Mouse (Mus musculus): ENCODE data around the gene Slc43a3.

Slc43a3 gene

DNA sequence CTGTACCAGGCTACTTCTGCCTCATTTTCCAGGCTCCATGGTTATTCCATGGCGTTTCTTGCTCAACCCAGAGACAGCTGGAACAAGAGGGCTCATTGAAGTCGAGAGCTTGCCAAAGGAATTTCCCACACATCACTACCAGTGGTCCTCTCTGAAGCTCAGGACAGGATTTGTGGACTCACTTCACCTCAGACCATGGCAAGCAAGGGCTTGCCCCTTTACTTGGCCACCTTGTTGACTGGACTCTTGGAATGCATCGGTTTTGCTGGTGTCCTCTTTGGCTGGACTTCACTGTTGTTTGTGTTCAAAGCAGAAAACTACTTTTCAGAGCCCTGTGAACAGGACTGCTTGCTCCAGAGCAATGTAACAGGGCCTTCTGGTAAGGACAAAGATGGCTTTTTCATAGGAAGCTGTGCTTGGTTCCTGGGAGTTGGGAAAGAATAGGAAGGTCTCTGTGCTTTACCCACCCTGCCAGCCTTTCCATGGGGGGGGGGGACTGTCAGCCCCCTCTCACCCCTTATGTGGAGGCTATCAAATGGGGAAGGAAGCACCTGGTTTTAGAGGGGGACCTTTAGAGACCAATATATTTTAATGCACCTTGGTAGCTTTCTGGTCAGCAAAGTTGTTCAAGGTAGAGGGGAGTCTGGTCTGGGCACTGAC lies 1.2 kb downstream of the Slc43a3 start:
- peak; percentile 38 for DNase-seq

DNA sequence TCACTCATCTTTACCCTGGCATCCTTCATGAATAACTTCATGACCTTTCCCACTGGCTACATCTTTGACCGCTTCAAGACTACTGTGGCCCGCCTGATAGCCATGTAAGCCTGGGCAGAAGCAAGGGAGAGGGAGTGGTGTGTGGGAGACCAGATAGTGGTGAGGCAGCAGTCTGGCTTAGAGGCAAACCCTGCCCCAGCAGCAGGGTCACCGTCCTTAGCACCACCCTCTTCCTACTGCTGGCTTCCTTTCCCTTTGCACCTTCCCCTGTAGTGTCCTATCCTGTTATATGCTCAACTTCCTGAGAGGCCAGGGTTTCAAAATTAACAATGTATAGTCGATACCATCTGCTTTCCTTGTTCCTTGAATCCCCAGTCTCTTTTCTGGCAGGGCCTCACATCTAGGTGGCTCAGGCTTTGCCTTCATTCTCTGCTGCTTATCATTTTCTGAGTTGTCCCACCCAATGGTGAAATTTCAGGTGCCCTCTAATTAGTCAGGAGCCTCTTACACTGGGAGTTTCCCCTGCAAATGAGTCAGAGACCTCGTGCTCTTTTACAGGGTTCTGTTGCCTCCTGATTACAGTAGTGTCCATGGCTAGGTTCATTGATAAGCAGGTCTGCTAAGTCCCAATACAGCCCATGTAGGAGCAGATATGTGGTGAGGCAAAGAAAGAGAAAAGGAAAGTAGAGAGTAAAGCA lies 2.0 kb downstream of the Slc43a3 start:
- DNase-seq = peak; percentile 56

DNA sequence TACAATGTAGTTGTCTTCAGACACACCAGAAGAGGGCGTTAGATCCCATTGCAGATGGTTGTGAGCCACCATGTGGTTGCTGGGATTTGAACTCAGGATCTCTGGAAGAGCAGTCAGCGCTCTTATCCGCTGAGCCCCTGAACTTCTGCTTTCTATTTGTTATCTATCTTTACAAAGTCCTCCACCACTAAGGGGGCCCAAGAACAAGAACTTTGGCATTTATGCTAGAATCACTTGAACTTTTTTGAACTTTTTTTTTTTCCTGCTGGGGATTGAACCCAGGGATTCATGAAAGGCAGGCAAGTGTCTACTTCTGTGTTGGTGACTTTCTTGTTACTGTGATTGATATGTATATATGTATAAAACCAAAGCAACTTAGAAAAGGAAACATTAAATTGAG lies 2.9 kb downstream of the Slc43a3 start:
- DNase-seq = no peak

DNA sequence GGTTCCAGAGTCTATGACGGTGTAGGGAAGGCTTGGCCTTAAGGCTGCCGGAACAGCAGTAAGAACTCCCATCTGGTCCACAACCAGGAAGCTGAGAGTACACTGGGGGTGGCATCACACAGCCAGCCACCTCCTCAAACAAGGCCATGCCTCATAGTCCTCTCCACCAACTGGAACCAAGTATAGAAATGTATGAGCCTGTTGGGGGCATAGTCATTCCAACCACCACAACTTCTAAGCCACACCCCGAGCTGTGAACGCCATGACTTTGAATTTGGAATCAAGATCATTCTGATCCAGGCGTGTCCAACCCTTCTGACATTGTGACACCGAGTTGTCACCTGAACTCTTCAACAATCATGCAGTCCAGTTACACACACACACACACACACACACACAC lies 3.3 kb downstream of the Slc43a3 start:
- DNase-seq = no peak

DNA sequence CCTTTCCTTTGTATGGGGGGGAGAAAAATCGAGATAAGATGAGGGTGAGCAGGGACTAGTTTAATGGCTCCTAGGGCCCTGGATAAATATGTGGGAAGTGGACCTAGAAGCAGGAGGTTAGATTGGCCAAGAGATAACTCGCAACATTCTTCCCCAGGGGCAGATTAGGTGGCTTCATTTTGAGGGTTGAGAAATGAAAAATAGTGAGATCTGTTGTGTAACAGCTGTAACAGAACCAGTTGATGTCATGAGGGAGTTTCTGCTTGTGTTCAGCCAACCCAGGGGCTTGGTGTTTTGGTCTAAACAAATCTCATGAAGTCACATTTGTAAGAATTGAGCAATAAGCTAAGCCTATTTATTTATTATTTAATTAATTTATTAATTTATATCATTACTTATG lies 5.0 kb downstream of the Slc43a3 start:
- DNase-seq = no peak

DNA sequence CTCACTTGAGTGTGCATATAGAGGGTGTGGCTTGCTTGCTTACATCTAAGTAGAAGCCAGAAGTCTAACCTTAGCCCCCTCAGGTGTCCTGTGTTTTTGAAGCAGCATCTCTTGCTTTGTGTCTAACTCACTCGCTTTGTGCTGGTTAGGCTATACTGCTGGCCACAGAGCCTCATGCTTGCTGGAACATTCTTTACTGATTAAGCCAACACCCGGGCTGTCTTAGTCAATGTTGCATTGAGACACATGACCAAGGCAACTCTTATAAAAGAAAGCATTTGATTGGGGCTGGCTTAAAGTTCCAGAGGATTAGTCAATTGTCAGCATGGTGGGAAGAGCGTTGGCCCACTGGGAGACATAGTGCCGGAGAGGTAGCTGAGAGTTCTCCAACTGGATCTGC lies 5.4 kb downstream of the Slc43a3 start:
- DNase-seq = no peak

DNA sequence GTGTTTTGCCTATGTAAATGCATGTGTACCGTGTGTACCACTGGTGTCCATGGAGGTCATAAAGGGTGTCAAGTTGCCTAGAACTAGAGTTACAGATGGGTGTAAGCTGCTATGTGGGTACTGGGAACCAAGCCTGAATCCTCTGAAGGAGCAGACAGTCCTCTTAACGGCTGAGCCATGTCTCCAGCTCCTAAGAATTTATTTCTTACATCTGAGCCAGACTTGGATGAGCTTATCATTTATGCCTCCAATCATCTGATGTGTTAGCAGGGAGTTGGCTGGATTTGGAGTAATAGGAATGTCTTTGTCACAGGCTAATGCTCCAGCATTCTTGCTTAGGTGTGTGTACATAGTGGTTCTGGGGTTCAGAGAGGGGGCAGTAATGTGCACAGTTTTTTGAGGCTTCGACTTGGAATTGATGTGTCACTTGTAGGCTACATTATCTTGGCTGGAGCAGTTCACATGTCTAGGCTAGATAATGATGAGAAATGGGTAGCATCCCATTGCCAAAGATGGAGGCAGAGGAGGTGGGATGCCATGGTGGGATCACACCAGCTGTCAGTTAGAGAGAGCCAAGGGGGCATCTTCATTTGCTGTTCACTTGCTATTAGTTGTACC lies 10.9 kb downstream of the Slc43a3 start:
- DNase-seq = no peak

DNA sequence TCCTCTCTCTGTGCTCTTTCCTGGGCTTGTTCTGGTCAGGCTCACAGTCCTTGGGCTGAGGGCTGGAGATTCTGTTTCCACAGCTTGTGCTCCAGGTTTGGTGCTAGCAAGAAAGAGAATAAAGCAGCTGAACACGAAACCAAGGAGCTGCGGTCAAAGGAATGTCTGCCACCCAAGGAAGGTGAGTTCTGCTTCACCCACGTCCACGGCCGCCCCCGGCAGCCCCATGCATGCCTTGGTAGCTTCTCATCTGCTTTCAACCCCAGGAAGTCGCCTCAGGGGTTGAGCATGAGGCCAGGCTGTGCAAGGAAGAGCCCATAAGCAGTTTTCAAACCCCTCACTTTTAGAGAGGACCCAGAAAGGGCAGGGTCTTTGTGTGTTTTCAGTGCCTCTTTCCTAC lies 11.9 kb downstream of the Slc43a3 start:
- no peak for DNase-seq

DNA sequence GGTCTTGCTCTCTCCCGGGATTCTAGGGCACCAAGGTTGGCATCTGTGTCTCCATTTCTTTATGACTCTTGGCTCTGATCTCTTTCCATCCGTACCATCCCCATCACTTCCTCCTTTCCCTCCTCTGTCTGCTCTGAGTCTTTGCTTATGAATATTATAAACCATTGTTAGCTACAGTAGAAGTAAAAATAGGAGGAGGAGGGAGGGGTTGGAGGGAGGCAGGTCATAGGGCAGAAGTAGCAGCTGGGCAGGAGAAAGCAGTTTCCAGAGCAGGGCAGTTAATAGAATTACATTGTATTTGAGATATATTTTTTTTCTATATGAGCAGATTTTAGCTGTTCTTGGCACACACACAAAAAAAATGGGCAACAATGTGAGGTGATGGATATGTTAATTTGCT lies 12.3 kb downstream of the Slc43a3 start:
- DNase-seq = no peak

DNA sequence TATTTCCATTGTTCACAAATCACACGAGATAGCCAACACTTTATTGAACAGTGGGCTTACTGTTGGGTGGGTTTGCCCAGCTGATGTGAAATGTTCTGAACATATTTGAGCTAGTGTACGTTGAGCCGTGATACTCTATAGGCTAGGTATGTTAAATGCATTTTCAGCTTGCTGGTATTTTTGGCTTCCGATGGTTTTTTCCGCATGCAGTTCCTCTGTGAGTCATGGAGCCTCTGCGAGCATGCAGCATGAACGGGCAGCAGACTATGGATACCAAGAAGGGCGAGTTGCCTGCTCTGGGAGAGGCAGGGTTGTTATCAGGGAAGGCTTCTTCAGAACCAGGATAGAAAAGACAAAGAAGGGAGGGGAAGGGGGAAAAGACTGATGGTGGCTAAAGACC lies 14.6 kb downstream of the Slc43a3 start:
- DNase-seq = no peak

DNA sequence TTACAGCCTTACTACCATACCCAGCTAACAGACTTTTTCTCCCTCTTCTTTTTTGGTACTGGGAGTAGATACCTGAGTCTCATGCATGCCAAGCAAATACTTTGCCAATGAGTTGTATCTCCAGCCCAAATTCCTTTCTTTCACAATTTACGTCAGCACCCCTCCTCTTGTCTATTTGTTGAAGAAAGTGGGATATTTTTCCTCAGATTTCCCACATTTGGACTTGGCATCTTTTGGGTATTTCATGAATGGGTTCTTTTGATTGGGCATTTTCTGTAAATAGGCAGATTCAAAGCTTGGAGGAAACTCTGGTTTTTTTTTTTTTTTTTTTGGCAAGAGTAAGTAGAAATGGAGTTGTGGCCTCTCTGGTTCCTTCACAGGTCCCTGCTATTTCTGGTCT lies 15.9 kb downstream of the Slc43a3 start:
- DNase-seq = no peak

DNA sequence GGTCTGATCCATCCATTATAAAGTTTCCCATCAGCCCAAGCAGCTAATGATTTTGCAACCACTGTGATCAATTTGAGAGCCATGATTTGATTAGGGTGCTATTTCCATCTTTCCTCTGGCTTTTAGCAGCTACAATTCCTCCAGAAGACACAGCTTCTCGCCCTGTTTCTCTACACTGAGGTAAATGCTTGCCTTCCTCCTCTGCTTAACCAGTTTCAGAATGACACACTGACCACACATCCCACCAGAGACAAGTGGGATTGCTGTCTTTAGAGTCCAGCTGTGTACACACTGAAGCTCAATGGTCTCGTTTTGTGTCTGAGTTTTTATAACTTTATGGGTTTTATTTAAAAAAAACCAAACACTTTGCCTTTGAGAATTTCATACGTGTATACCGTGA lies 16.3 kb downstream of the Slc43a3 start:
- DNase-seq = no peak

DNA sequence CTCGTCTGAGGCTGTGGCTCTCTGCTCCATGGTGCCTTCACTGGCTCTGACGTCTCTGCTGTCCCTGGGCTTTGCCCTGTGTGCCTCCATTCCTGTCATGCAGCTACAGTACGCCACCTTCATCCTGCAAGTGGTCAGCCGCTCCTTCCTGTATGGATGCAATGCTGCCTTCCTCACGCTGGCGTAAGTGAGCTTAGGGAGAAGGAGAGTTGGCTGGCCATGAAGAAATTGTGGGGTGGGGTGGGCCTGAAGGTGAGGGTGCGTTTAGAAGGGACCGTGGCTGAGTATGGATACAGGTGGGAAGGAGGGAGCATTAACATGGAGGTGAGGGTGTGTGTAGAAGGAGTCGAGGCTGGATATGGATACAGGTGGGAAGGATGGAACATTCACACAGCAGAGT lies 19.1 kb downstream of the Slc43a3 start:
- no peak for DNase-seq

DNA sequence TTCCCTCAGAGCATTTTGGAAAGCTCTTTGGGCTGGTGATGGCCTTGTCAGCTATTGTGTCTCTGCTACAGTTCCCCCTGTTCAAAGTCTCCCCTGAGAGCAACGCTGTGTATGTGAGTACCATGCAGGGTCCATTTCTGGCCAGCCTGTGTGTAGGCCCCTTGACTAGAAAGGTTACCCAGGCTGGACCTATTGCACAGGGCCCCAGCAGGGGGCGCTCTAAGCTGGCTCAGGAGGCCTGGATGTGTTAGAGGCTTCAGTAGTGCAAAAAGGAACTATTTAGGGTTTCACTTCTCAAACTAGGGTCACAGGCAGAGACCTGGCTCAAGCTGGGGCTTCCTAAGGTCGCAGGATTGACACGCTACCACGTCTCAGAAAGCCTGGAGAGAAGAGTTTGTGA lies 19.9 kb downstream of the Slc43a3 start:
- DNase-seq = peak; percentile 66

DNA sequence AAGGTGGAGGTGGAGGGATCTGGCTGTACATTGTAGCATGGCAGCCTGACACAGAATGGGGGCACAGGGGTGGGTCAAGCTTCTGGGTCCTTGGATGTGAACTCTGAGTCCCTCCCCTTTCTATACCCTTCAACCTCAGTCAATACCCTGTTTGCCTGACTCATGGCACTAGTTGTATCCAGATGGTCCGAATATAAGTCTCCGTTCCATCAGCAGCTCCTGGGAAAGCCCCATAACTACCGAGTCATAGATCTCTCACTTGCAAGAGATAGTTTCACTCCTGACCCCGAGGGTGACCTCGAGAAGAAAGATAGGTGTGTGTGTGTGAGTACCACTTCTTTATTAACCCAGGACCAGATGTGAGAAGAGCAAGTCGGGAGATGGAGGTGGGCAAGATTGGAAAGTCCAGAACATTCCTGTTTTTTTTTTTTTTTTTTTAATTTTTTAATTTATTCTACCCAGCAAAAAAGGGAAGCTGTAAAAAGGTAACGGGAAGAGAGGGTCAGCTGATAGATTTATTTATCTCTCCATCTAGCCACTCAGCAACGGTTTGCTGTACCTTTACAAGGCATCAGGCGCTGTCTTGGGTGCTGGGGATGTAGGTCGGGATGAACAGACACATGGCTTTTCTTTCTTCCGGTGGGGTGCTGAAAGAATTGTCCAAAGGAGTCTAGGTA lies 22.3 kb downstream of the Slc43a3 start:
- DNase-seq = no peak

DNA sequence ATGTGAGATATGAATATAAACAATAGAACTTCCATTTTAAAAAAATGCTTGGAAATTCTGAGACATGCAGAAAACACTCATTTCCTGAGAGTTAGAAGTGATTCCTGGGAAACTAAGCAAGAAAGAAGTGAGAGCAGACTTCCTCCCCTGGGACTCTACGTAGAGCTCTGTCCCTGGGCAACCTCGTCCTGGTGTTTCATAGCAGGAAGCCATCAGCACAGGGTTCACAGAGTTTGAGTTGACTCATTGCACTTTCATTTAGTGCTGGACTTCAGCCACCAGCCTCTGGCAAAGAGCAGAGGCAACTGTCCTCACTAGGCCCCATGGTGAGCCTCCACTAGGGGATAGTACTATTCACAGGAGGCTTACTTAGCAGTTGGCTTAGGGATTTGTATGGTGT lies 24.9 kb downstream of the Slc43a3 start:
- peak; percentile 47 for DNase-seq

DNA sequence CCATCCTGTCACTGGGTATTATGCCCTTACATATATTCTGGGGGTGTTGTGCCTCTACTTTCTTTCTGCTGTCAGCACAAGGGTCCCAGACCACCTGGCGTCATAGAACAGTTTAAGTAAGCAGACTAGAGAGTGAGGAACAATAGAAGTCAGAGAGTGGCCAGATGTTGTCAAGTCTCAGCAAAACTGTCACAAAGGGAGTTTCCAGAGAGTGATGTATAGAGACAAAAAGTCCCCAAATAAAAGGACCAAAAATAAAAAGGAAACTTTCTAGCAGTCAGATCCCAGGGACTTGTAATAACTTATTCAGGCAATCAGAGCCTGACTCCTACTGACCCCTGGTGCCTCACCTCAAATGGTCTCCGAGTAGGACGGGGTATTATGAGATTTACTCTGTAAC lies 25.5 kb downstream of the Slc43a3 start:
- DNase-seq = no peak

DNA sequence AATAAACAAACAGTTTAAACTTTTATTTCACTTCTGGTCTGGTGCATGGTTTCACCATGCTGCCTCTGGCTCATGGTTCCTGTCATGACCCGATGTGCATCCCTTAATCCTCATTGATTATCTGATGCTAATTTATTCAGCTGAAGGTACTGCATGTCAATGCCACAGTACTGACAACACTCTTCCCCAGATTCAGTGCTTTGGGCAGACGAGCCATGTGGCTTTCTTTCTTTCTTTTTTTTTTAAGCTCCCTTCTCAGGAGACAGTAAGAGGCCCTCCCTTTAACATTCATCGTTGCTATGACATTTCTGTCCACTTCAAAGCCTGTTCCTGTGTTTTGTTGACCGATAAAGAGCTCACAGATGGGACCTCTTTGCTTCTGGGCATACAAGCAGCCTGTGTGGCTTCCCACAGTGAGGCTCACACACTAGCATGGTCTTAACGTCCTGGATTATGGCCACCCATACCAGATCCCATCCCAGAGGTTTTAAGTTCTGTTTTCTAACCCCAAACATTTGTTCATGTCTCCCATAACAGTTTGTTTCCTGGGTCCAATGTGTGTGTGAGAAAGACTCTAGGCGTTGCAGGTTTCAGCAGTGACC lies 26.6 kb downstream of the Slc43a3 start:
- DNase-seq = no peak

DNA sequence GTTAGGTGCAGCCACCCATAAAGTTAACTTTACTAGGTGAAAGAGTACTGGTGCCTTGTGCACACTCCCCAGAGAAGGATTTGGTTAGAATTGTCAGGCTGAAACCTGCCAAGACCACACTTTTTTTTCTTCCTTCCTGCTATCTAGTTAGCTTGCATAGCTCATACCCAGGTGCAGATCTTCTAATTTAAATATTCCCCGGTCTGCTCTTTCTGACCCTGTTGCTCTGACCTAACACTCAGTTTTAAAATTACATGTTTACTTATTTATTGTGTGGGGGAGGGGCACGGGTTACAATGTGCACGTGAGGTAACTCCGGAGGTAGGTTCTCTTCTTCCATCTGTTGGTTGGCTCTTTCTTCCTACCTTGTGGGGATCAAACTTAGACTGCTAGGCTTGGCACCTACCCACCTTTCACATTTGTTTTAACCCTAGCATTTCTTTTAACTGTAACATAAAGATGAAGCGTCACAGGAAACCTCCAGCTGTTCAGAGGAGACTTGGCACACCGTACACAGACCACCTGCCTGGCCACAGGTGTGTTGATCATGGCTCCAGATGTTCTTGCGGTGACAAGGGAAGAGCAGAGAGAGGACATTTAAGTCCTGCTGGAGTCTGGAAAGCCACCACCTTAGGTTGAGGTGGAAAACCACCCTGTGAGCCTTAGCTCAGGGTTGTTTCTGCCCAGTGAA lies 27.9 kb downstream of the Slc43a3 start:
- no peak for DNase-seq

DNA sequence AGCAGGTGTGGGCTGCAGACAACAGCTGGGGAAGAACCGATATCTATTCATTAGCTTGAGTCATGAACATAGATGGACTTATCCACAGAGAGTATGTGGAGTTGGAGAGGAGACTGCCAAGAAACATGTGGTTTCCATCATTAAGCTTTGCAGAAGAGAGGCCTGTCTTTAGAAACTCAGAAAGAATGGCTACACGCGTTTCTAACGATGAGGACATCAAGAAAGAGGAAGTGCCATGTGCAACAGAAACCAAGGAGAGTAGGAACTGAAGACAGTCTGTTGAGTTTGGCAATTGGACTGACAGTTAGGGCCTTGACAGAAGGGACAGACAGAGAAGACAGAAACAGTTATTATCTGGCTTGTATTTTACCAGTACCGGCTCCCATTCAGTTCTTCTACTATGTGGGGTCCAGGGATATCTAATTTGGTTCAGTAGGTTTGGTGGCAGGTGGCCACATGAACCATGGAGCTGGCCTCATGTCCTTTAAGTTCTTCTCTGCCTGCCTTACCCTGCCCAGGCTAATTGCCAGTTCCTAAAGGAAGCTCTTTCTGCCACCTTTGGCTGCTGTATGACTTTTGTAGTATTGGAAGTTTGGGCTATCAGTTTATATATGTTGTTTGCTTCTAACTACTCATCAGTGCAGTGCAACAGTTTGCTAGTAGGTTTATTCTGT lies 31.1 kb downstream of the Slc43a3 start:
- DNase-seq = no peak

DNA sequence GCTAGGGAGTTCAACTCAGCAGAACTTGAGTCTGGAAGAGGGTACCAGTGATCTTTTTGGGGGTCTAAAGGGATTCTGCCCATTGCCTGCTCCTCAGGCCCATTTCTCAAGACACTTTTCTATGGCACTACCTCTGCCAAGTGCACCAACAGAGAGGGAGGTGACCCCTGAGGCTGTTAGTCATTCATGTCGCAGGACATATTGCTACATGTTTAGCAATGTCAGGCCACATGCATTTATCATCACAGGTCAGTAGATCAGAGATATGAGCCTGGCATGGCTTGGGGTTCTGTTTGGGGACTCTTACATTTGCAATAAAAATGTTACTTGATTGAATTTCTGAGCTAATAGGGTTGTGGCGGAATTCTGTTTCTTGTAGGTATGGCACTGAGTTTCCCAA lies 39.2 kb downstream of the Slc43a3 start:
- no peak for DNase-seq

DNA sequence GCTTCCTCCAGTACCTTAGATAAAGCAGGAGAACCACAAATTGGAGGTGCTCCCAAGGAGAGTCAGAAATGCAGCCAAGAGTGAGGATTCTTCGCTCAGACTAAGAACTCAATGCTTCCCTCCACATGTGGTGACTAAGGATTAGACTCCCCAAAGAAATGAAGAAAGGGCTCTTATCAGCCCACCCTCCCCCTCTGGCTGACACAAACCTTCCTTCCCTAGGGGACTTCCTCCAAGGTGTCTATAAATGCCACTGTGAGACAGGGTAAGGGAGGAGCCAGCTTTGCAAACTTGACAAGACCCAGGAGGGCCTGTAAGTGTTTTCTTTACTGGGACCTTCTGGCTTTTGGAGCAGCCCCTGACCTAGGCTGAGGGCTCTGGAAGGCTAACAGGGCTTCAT lies 43.8 kb downstream of the Slc43a3 start, which contains the start of gene Prg2:
Gene Prg2 (plus strand): TSS at position 274 of the 400 bp plus-strand sequence.
- DNase-seq = no peak

Data from lung, postnatal 14 days (tissue).